Mouse (Mus musculus): ENCODE results near the gene Slc30a1. TPM values are rescaled to one million over a fixed set of nuclear protein-coding genes. Genes with fewer than 3 reads are reported as not detected.

Gene Slc30a1
- polyA plus RNA-seq, 1 experiment from 2014 or later, result 4.1 TPM

GRCm38 (mm10) chr1:191878518-191878921, 28.0 kb upstream of the Slc30a1 start:
- H3K27me3 ChIP-seq (replicated peaks), result no peaks in the 10 kb centered on the region
- H3K4me1 ChIP-seq, result no peaks in the 10 kb centered on the region
- H3K4me3 ChIP-seq (replicated peaks), result no peak overlapping the region
- H3K36me3 ChIP-seq, result no peaks in the 10 kb centered on the region
- H3K9me3 ChIP-seq (replicated peaks), result no peaks in the 10 kb centered on the region
- ATAC-seq (ENCODE audit: low FRiP score), result no peak
- no peak overlapping the region for H3K9ac ChIP-seq (replicated peaks)
- H3K27ac ChIP-seq (replicated peaks), result no peak overlapping the region
- H3K4me2 ChIP-seq, result no peak overlapping the region
- WGBS, result 65% methylated on average over 4 of the region's 4 CpGs

- ATAC-seq (ENCODE audit: low FRiP score), result no peak
- Histone ChIP-seq H3K36me3 (no peaks in the 10 kb centered on the region), H3K9ac (replicated peaks) (no peak overlapping the region), H3K4me2 (no peak overlapping the region), H3K9me3 (replicated peaks) (no peaks in the 10 kb centered on the region), H3K27me3 (replicated peaks) (no peaks in the 10 kb centered on the region), H3K27ac (replicated peaks) (no peak overlapping the region), H3K4me1 (no peaks in the 10 kb centered on the region), H3K4me3 (replicated peaks) (no peak overlapping the region)
- WGBS, result 92% methylated on average over 3 of the region's 3 CpGs
These were observed 26.3 kb upstream of the Slc30a1 start for GRCm38 (mm10) chr1:191880247-191880646.

GRCm38 (mm10) chr1:191880921-191881609, 25.5 kb upstream of the Slc30a1 start:
- H3K36me3 ChIP-seq, result no peaks in the 10 kb centered on the region
- no peak overlapping the region for H3K9ac ChIP-seq (replicated peaks)
- no peaks in the 10 kb centered on the region for H3K4me1 ChIP-seq
- no peak overlapping the region for H3K27ac ChIP-seq (replicated peaks)
- H3K4me2 ChIP-seq, result no peak overlapping the region
- H3K4me3 ChIP-seq (replicated peaks), result no peak overlapping the region
- H3K27me3 ChIP-seq (replicated peaks), result no peaks in the 10 kb centered on the region
- WGBS, result 75% methylated on average over 8 of the region's 8 CpGs
- no peaks in the 10 kb centered on the region for H3K9me3 ChIP-seq (replicated peaks)
- ATAC-seq (ENCODE audit: low FRiP score), result no peak

- ATAC-seq (ENCODE audit: low FRiP score), result no peak
- H3K36me3 ChIP-seq, result no peaks in the 10 kb centered on the region
- no peaks in the 10 kb centered on the region for H3K9me3 ChIP-seq (replicated peaks)
- 71% methylated on average over 2 of the region's 2 CpGs for WGBS
- no peak overlapping the region for H3K9ac ChIP-seq (replicated peaks)
- H3K27ac ChIP-seq (replicated peaks), result no peak overlapping the region
- H3K4me3 ChIP-seq (replicated peaks), result no peak overlapping the region
- no peak overlapping the region for H3K4me2 ChIP-seq
- no peaks in the 10 kb centered on the region for H3K27me3 ChIP-seq (replicated peaks)
- no peaks in the 10 kb centered on the region for H3K4me1 ChIP-seq
These were observed 24.9 kb upstream of the Slc30a1 start for GRCm38 (mm10) chr1:191881663-191882062.

- Histone ChIP-seq H3K36me3 (no peaks in the 10 kb centered on the region), H3K4me3 (replicated peaks) (no peak overlapping the region), H3K27ac (replicated peaks) (no peak overlapping the region), H3K27me3 (replicated peaks) (no peaks in the 10 kb centered on the region), H3K9ac (replicated peaks) (no peak overlapping the region), H3K9me3 (replicated peaks) (no peaks in the 10 kb centered on the region), H3K4me2 (no peak overlapping the region), H3K4me1 (no peaks in the 10 kb centered on the region)
- 96% methylated on average over 10 of the region's 10 CpGs for WGBS
- no peak for ATAC-seq (ENCODE audit: low FRiP score)
These were observed 23.9 kb upstream of the Slc30a1 start for GRCm38 (mm10) chr1:191882474-191883206.

- Histone ChIP-seq H3K9ac (replicated peaks) (no peak overlapping the region), H3K4me3 (replicated peaks) (no peak overlapping the region), H3K27ac (replicated peaks) (no peak overlapping the region), H3K27me3 (replicated peaks) (no peaks in the 10 kb centered on the region), H3K9me3 (replicated peaks) (no peaks in the 10 kb centered on the region), H3K4me1 (no peaks in the 10 kb centered on the region), H3K4me2 (no peak overlapping the region), H3K36me3 (no peaks in the 10 kb centered on the region)
- 80% methylated on average over 5 of the region's 5 CpGs for WGBS
- ATAC-seq (ENCODE audit: low FRiP score), result no peak
These were observed 22.9 kb upstream of the Slc30a1 start for GRCm38 (mm10) chr1:191883654-191884053.

GRCm38 (mm10) chr1:191891912-191892311, 14.7 kb upstream of the Slc30a1 start:
- WGBS, result 69% methylated on average over 6 of the region's 6 CpGs
- Histone ChIP-seq H3K36me3 (no peaks in the 10 kb centered on the region), H3K27ac (replicated peaks) (no peak overlapping the region), H3K27me3 (replicated peaks) (no peaks in the 10 kb centered on the region), H3K9me3 (replicated peaks) (no peaks in the 10 kb centered on the region), H3K4me2 (no peak overlapping the region), H3K4me1 (no peaks in the 10 kb centered on the region), H3K9ac (replicated peaks) (no peak overlapping the region), H3K4me3 (replicated peaks) (no peak overlapping the region)
- ATAC-seq (ENCODE audit: low FRiP score), result no peak

GRCm38 (mm10) chr1:191894386-191894785, 12.2 kb upstream of the Slc30a1 start:
- no peak for ATAC-seq (ENCODE audit: low FRiP score)
- WGBS, result 84% methylated on average over 17 of the region's 17 CpGs
- no peaks in the 10 kb centered on the region for H3K4me1 ChIP-seq

GRCm38 (mm10) chr1:191894857-191895256, 11.7 kb upstream of the Slc30a1 start:
- ATAC-seq (ENCODE audit: low FRiP score), result no peak
- Histone ChIP-seq H3K4me1 (no peaks in the 10 kb centered on the region), H3K4me3 (replicated peaks) (no peak overlapping the region), H3K9me3 (replicated peaks) (no peaks in the 10 kb centered on the region), H3K27ac (replicated peaks) (no peak overlapping the region), H3K27me3 (replicated peaks) (no peaks in the 10 kb centered on the region), H3K9ac (replicated peaks) (no peak overlapping the region), H3K4me2 (no peak overlapping the region), H3K36me3 (no peaks in the 10 kb centered on the region)
- 94% methylated on average over 9 of the region's 9 CpGs for WGBS

More at GRCm38 (mm10) chr1:191894386-191894785, 12.2 kb upstream of the Slc30a1 start:
- no peak overlapping the region for H3K9ac ChIP-seq (replicated peaks)
- H3K27me3 ChIP-seq (replicated peaks), result no peaks in the 10 kb centered on the region
- no peak overlapping the region for H3K27ac ChIP-seq (replicated peaks)
- H3K9me3 ChIP-seq (replicated peaks), result no peaks in the 10 kb centered on the region
- H3K4me2 ChIP-seq, result no peak overlapping the region
- no peaks in the 10 kb centered on the region for H3K36me3 ChIP-seq
- H3K4me3 ChIP-seq (replicated peaks), result no peak overlapping the region

GRCm38 (mm10) chr1:191896806-191897552, 9.6 kb upstream of the Slc30a1 start:
- H3K36me3 ChIP-seq, result no peaks in the 10 kb centered on the region
- no peaks in the 10 kb centered on the region for H3K4me1 ChIP-seq
- ATAC-seq (ENCODE audit: low FRiP score), result no peak
- no peak overlapping the region for H3K9ac ChIP-seq (replicated peaks)
- 72% methylated on average over 12 of the region's 12 CpGs for WGBS
- no peak overlapping the region for H3K4me3 ChIP-seq (replicated peaks)
- H3K9me3 ChIP-seq (replicated peaks), result no peaks in the 10 kb centered on the region
- H3K27me3 ChIP-seq (replicated peaks), result no peaks in the 10 kb centered on the region
- no peak overlapping the region for H3K27ac ChIP-seq (replicated peaks)
- no peak overlapping the region for H3K4me2 ChIP-seq

- Histone ChIP-seq H3K27me3 (replicated peaks) (no peaks in the 10 kb centered on the region), H3K9ac (replicated peaks) (peak overlapping the region; percentile 83), H3K27ac (replicated peaks) (peak overlapping the region; percentile 72), H3K9me3 (replicated peaks) (no peaks in the 10 kb centered on the region), H3K4me1 (peaks cover 42% of the 10 kb centered on the region), H3K4me3 (replicated peaks) (peak overlapping the region; percentile 97), H3K4me2 (peak overlapping the region; percentile 89), H3K36me3 (peaks cover 8% of the 10 kb centered on the region)
- 5% methylated on average over 40 of the region's 58 CpGs for WGBS
- ATAC-seq (ENCODE audit: low FRiP score), result peak; percentile 64
These were observed 682 bp upstream of the Slc30a1 start for GRCm38 (mm10) chr1:191905637-191906533.
